Mouse (Mus musculus) embryonic fibroblast, embryonic 13.5 days (primary cell): ENCODE data around the gene Csrp1. TPM values are rescaled to one million over a fixed set of nuclear protein-coding genes. Genes with fewer than 3 reads are reported as not detected.
A peak's percentile ranks its signal among the peaks of the same experiment; 100 is the strongest.

Experiments
- H3K27ac ChIP-seq: 2 replicates; pipeline ENCODE4 v1.5.1; 2012; ENCODE audit warnings: low read length, control low read depth, inconsistent platforms; ENCODE audit not compliant: insufficient read depth
- H3K4me1 ChIP-seq: 2 replicates; pipeline ENCODE4 v1.6.1; 2011; ENCODE audit warnings: low read length; ENCODE audit not compliant: control insufficient read depth, insufficient read depth
- H3K4me3 ChIP-seq: 2 replicates; pipeline ENCODE4 v1.5.1; 2011; ENCODE audit warnings: mild to moderate bottlenecking, control low read depth, low read length; ENCODE audit not compliant: insufficient read depth
- CTCF ChIP-seq: IDR thresholded peaks from 2 replicates; pipeline ENCODE4 v1.5.1; 2011; ENCODE audit warnings: mild to moderate bottlenecking, control low read depth, low read length, moderate library complexity, borderline replicate concordance; ENCODE audit not compliant: insufficient read depth
- POLR2A ChIP-seq: IDR thresholded peaks from 2 replicates; pipeline ENCODE4 v1.6.1; 2011; ENCODE audit warnings: low read depth, mild to moderate bottlenecking, control low read depth, low read length, moderate library complexity
- polyA plus RNA-seq: library from polyadenylated mRNA; stranded (reverse); fragments of >200 nt; gene quantifications from 2 replicates; pipeline ENCODE4 v1.2.4, GENCODE M21; 2011; ENCODE audit warnings: low read depth; ENCODE audit not compliant: missing spikeins, insufficient read length

The Csrp1 gene
- polyA plus RNA-seq, 1 experiment: 453 TPM

GRCm38 (mm10) chr1:135708369-135708768 is 11.5 kb upstream of the Csrp1 start:
- no peak overlapping the region for H3K4me3 ChIP-seq
- H3K27ac ChIP-seq: no peak overlapping the region
- peaks cover 2% of the 10 kb centered on the region; the same call in 1 of the 2 replicates for H3K4me1 ChIP-seq
- no peak for TF ChIP-seq POLR2A
- no peak for TF ChIP-seq CTCF

DNA sequence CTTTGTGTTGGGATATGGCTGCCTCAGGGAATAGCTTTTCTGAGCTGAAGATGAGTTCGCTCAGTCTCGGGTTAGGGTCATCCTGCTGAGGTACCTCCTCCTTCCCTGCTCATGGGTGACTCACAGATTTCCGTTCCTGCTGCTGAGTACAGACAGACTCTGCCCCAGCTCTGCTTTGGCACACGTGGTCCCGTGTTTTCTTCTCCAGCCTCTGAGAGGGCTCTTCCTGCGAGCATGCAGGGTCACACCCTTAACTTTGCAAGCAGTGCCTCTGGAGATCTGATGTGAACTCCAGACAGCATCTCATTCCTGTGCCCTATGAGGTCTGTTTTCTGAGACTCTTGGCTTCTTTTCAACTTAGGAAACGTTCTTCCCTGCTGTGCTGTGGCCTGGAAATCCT is 8.7 kb upstream of the Csrp1 start:
- no peak for TF ChIP-seq POLR2A
- TF ChIP-seq CTCF: no peak
- H3K4me1 ChIP-seq: peaks cover 2% of the 10 kb centered on the region; the same call in 1 of the 2 replicates
- H3K4me3 ChIP-seq: no peak overlapping the region
- H3K27ac ChIP-seq: no peak overlapping the region

- no peak for TF ChIP-seq CTCF
- no peak for TF ChIP-seq POLR2A
- Histone ChIP-seq H3K4me3 (no peak overlapping the region), H3K4me1 (peaks cover 2% of the 10 kb centered on the region; the same call in 1 of the 2 replicates), H3K27ac (no peak overlapping the region)
These were observed 5.6 kb upstream of the Csrp1 start for GRCm38 (mm10) chr1:135714028-135714815.

DNA sequence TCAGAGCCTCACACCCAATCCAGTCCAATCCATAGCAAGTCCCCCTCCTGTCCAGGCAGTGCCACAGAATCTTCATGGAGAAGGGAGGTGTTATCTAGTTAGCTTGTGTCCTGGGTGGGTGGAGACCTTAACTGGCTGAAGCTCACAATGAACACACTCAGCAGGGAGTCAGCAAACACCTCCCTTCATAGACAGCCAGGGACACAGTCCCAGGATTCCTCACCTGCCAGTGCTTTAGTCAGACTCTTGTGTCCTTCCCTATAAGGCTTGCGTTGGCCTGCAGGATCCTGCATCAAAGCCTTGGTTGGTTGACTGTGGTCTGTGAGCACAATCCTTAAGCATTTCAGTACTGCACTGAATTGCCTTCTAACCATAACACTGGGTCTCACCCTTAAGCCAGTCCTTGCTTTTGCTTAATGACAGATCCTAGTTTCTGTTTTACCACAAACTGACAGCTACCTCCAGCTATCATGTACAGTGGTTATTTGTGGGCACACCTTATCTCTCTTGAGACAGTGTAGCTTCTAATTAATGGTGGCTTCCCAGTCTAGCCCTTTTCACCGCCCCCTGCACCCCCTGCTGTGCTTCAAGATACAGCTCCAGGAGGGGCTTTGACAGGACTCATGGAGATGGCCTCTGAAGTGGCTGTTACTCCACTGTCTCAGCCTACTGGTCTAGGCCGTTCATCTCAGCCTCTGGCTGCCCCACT is 4.8 kb upstream of the Csrp1 start:
- H3K4me3 ChIP-seq: no peak overlapping the region
- H3K4me1 ChIP-seq: peaks cover 2% of the 10 kb centered on the region; the same call in 1 of the 2 replicates
- TF ChIP-seq POLR2A: no peak
- no peak for TF ChIP-seq CTCF
- peak overlapping the region; percentile 47 for H3K27ac ChIP-seq

DNA sequence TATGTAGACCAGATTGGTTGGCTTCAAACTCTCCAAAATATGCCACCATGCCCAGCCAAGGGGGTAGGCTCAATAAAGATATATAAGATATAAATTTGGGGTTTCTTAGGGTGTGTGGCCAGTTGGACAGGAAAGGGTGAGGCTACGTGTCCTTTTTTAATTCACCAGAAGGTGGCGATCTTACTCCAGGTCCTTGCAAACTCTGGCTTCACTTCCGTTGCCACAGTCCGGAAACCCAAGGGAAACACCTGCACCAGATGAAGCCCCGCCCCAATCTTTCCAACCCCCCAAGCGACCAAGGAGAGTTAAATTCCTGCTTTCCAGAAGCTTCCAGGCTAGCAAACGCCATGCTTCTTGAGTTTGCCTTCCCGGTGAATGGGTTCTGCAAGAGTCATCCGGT is 375 bp upstream of the Csrp1 start:
- Histone ChIP-seq H3K27ac (no peak overlapping the region), H3K4me1 (no peaks in the 10 kb centered on the region; the same call in 1 of the 2 replicates), H3K4me3 (no peak overlapping the region)
- no peak for TF ChIP-seq POLR2A
- TF ChIP-seq CTCF: peak; percentile 51; the same call in 1 of the 2 replicates

GRCm38 (mm10) chr1:135723016-135723415 is 3.2 kb downstream of the Csrp1 start:
- no peaks in the 10 kb centered on the region; the same call in 1 of the 2 replicates for H3K4me1 ChIP-seq

DNA sequence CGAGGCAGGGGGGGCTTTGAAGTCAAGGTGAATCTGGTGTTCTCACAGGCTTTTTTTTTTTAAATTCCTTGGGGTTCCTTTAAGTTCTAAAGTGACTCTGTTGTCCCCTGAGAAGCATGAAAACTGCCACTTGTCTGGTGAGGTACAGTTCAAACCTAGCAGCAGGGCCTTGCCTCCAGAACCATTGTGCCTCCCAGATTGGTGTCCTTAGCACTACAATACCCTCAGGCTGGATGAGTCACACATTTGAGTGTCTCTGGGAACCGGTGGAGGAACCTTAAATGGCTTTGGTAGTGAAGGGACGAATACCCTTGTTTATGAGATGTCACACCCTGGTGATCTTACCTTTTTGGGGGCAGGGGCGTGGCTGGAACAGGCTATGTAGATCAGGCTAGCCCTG is 4.3 kb downstream of the Csrp1 start:
- Histone ChIP-seq H3K27ac (no peak overlapping the region), H3K4me1 (no peaks in the 10 kb centered on the region; the same call in 1 of the 2 replicates), H3K4me3 (no peak overlapping the region)
- TF ChIP-seq CTCF (no peak), POLR2A (no peak)

More at GRCm38 (mm10) chr1:135723016-135723415, 3.2 kb downstream of the Csrp1 start:
- no peak for TF ChIP-seq CTCF
- H3K27ac ChIP-seq: no peak overlapping the region
- H3K4me3 ChIP-seq: no peak overlapping the region

- no peak overlapping the region for H3K4me3 ChIP-seq
- no peak overlapping the region for H3K27ac ChIP-seq
- TF ChIP-seq CTCF (no peak), POLR2A (no peak)
These were observed 5.5 kb downstream of the Csrp1 start for GRCm38 (mm10) chr1:135725324-135725723.

DNA sequence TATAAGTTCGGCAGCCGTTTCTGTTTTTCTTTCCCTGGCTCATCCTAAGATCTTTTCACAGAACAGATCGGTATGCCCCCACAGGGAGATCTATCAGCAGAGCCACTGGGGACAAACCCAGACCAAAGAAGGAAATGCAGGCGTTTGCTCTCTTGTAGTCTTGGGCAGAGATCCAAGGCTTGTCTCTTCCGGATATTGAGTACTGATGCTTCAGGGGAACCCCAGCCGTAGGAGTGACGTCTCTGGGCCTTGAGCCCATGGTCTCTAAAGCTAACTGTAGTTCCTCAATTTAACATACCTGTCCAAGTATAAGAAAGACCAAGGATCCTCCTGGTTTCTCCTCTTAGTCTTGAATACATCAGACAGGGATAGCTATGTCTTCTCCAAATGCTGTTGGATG is 6.1 kb downstream of the Csrp1 start:
- Histone ChIP-seq H3K4me1 (no peaks in the 10 kb centered on the region; the same call in 1 of the 2 replicates), H3K27ac (no peak overlapping the region), H3K4me3 (no peak overlapping the region)
- TF ChIP-seq POLR2A (no peak), CTCF (no peak)

More at GRCm38 (mm10) chr1:135725324-135725723, 5.5 kb downstream of the Csrp1 start:
- no peaks in the 10 kb centered on the region; the same call in 1 of the 2 replicates for H3K4me1 ChIP-seq
